Comparison of ENCODE assay signal across 8 mouse cellular contexts in genomic region chr15:81802941-81803351, GRCm38 (mm10). TPM values are rescaled to one million over a fixed set of nuclear protein-coding genes. Genes with fewer than 3 reads are reported as not detected.
DNase-seq lines count a peak whose midpoint lies in the region; ATAC-seq and TF ChIP-seq lines count a peak whose summit lies in the region.

No protein-coding gene starts in this region.

- peak overlapping the region; percentile 7; the same call in 1 of the 2 replicates for H3K4me3 ChIP-seq in ES-Bruce4 (ENCODE audit: low read depth, low read length)
- peak overlapping the region; percentile 43 for H3K4me3 ChIP-seq in intestine, embryonic 16.5 days (ENCODE audit: low read length)
- H3K4me3 ChIP-seq in liver, embryonic 16.5 days (ENCODE audit: low read depth, low read length), result peak overlapping the region; percentile 52

- H3K27ac ChIP-seq in ES-Bruce4 (ENCODE audit: insufficient read depth, low read length), result no peak overlapping the region
- peak overlapping the region; percentile 75 for H3K27ac ChIP-seq in intestine, embryonic 16.5 days (ENCODE audit: low read length)
- peak overlapping the region; percentile 48 for H3K27ac ChIP-seq in liver, embryonic 16.5 days (ENCODE audit: low read length)

- no peaks in the 10 kb centered on the region for H3K36me3 ChIP-seq in ES-Bruce4 (ENCODE audit: control insufficient read depth, insufficient read depth, low read length, poor library complexity, severe bottlenecking)
- H3K36me3 ChIP-seq in intestine, embryonic 16.5 days (ENCODE audit: control insufficient read depth, insufficient read depth, low read length), result no peaks in the 10 kb centered on the region
- no peaks in the 10 kb centered on the region for H3K36me3 ChIP-seq in liver, embryonic 16.5 days (ENCODE audit: control insufficient read depth, insufficient read depth)

- peak; percentile 68 for ATAC-seq in frontal cortex, adult (ENCODE audit: low TSS enrichment)
- peak; percentile 1; the same call in 1 of the 2 replicates for ATAC-seq in erythroid progenitor cell, adult 5-6 weeks (replicated peaks; ENCODE audit: low FRiP score, poor library complexity, severe bottlenecking)
- ATAC-seq in intestine, embryonic 16.5 days, result peak; percentile 39
- peak; percentile 4; the same call in 1 of the 2 replicates for ATAC-seq in liver, embryonic 16.5 days (ENCODE audit: low read depth)

- no peak overlapping the region for H3K9ac ChIP-seq in ES-Bruce4 (ENCODE audit: low read depth, poor library complexity, severe bottlenecking)
- H3K9ac ChIP-seq in intestine, embryonic 16.5 days (ENCODE audit: low read depth, low read length), result peak overlapping the region; percentile 60
- peak overlapping the region; percentile 47 for H3K9ac ChIP-seq in liver, embryonic 16.5 days (ENCODE audit: low read depth, low read length)

- no peak for TF ChIP-seq EP300 in ES-Bruce4 (IDR thresholded peaks at IDR 0.05; ENCODE audit: insufficient read depth, low read depth, low read length)

- no peaks in the 10 kb centered on the region for H3K9me3 ChIP-seq in ES-Bruce4 (replicated peaks; ENCODE audit: control insufficient read depth, insufficient read depth, low read length, poor library complexity, severe bottlenecking)
- no peaks in the 10 kb centered on the region for H3K9me3 ChIP-seq in intestine, embryonic 16.5 days (ENCODE audit: control insufficient read depth, low read length)
- H3K9me3 ChIP-seq in liver, embryonic 16.5 days (replicated peaks; ENCODE audit: control insufficient read depth, low read length), result no peaks in the 10 kb centered on the region

- TF ChIP-seq CTCF in ES-Bruce4 (IDR thresholded peaks at IDR 0.05; ENCODE audit: low read depth, low read length), result no peak

- H3K4me1 ChIP-seq in ES-Bruce4 (ENCODE audit: control insufficient read depth, insufficient read depth, low read length), result no peaks in the 10 kb centered on the region
- H3K4me1 ChIP-seq in intestine, embryonic 16.5 days (ENCODE audit: control insufficient read depth, insufficient read depth, low read length), result peaks cover 34% of the 10 kb centered on the region
- peaks cover 34% of the 10 kb centered on the region for H3K4me1 ChIP-seq in liver, embryonic 16.5 days (ENCODE audit: control insufficient read depth, low read depth, low read length)

- H3K27me3 ChIP-seq in ES-Bruce4 (ENCODE audit: control insufficient read depth, insufficient read depth, low read length, poor library complexity, severe bottlenecking), result no peaks in the 10 kb centered on the region
- H3K27me3 ChIP-seq in intestine, embryonic 16.5 days (replicated peaks; ENCODE audit: control insufficient read depth, insufficient read depth, low read length), result no peaks in the 10 kb centered on the region
- no peaks in the 10 kb centered on the region for H3K27me3 ChIP-seq in liver, embryonic 16.5 days (ENCODE audit: control insufficient read depth, insufficient read depth, low read depth, low read length)

- WGBS in intestine, embryonic 16.5 days, result 15% methylated on average over 8 of the region's 8 CpGs
- 13% methylated on average over 8 of the region's 8 CpGs for WGBS in liver, embryonic 16.5 days (ENCODE audit: insufficient replicate concordance)

- H3K4me2 ChIP-seq in intestine, embryonic 16.5 days (ENCODE audit: low read depth, low read length), result peak overlapping the region; percentile 59
- H3K4me2 ChIP-seq in liver, embryonic 16.5 days (ENCODE audit: low read depth, low read length), result peak overlapping the region; percentile 62

- no peak for TF ChIP-seq POLR2A in ES-Bruce4 (IDR thresholded peaks at IDR 0.05; ENCODE audit: insufficient read depth, low read length)

- DNase-seq in frontal cortex, postnatal 36 days (ENCODE audit: low spot score in 2 of 2), result no peak
- peak; percentile 73 for DNase-seq in right cerebral cortex, postnatal 25 days
- no peak for DNase-seq in urinary bladder, postnatal 10 days (ENCODE audit: low spot score)

RNA-seq across cellular contexts. Expression of gene Tef, which starts 0.7 kb away (rescaled TPM):
- 33.9 and 36.0 TPM in 2 replicates for polyA plus RNA-seq in ES-Bruce4 (2011; ENCODE audit: insufficient read depth, insufficient read length, low read depth, missing spikeins)
- 1.7 and 3.2 TPM in 2 replicates for total RNA-seq in erythroid progenitor cell, adult 5-6 weeks (2015; ENCODE audit: low replicate concordance)
- 1.4 and 2.1 TPM in 2 replicates for total RNA-seq in erythroid progenitor cell, adult 5-6 weeks (2017; ENCODE audit: low replicate concordance)
- polyA plus RNA-seq in intestine, embryonic 16.5 days (2015; fragmentation: Nextera tagmentation; extraction: Ambion mirVana), result 12.5 and 14.5 TPM in 2 replicates
- 6.3 and 9.2 TPM in 2 replicates for polyA plus RNA-seq in liver, embryonic 16.5 days (2015; fragmentation: Nextera tagmentation; extraction: Ambion mirVana)

RNA-seq across cellular contexts. Expression of gene Tob2, which starts 55.6 kb away (rescaled TPM):
- 10.7 and 12.7 TPM in 2 replicates for polyA plus RNA-seq in ES-Bruce4 (2011; ENCODE audit: insufficient read depth, insufficient read length, low read depth, missing spikeins)
- total RNA-seq in erythroid progenitor cell, adult 5-6 weeks (2015; ENCODE audit: low replicate concordance), result 9.7 and 10.5 TPM in 2 replicates
- total RNA-seq in erythroid progenitor cell, adult 5-6 weeks (2017; ENCODE audit: low replicate concordance), result 8.7 and 9.4 TPM in 2 replicates
- polyA plus RNA-seq in intestine, embryonic 16.5 days (2015; fragmentation: Nextera tagmentation; extraction: Ambion mirVana), result 25.3 and 28.6 TPM in 2 replicates
- 11.7 and 14.9 TPM in 2 replicates for polyA plus RNA-seq in liver, embryonic 16.5 days (2015; fragmentation: Nextera tagmentation; extraction: Ambion mirVana)

RNA-seq across cellular contexts. Expression of gene Rangap1, which starts 57.6 kb away (rescaled TPM):
- 158 and 160 TPM in 2 replicates for polyA plus RNA-seq in ES-Bruce4 (2011; ENCODE audit: insufficient read depth, insufficient read length, low read depth, missing spikeins)
- total RNA-seq in erythroid progenitor cell, adult 5-6 weeks (2015; ENCODE audit: low replicate concordance), result 103 and 106 TPM in 2 replicates
- total RNA-seq in erythroid progenitor cell, adult 5-6 weeks (2017; ENCODE audit: low replicate concordance), result 162 and 182 TPM in 2 replicates
- 81.1 and 90.4 TPM in 2 replicates for polyA plus RNA-seq in intestine, embryonic 16.5 days (2015; fragmentation: Nextera tagmentation; extraction: Ambion mirVana)
- polyA plus RNA-seq in liver, embryonic 16.5 days (2015; fragmentation: Nextera tagmentation; extraction: Ambion mirVana), result 63.6 and 67.3 TPM in 2 replicates

RNA-seq across cellular contexts. Expression of gene Zc3h7b, which starts 58.1 kb away (rescaled TPM):
- 40.5 and 42.1 TPM in 2 replicates for polyA plus RNA-seq in ES-Bruce4 (2011; ENCODE audit: insufficient read depth, insufficient read length, low read depth, missing spikeins)
- total RNA-seq in erythroid progenitor cell, adult 5-6 weeks (2015; ENCODE audit: low replicate concordance), result 4.6 and 7.2 TPM in 2 replicates
- total RNA-seq in erythroid progenitor cell, adult 5-6 weeks (2017; ENCODE audit: low replicate concordance), result 1.8 and 3.6 TPM in 2 replicates
- polyA plus RNA-seq in intestine, embryonic 16.5 days (2015; fragmentation: Nextera tagmentation; extraction: Ambion mirVana), result 11.7 and 12.0 TPM in 2 replicates
- 4.1 and 4.6 TPM in 2 replicates for polyA plus RNA-seq in liver, embryonic 16.5 days (2015; fragmentation: Nextera tagmentation; extraction: Ambion mirVana)

Comparison
In these comparisons a context has a peak if more than half of its experiments do, and no peak if none do; other contexts are left out.
1. ATAC-seq: peak in every context shown above with its lines; median percentile 68 in frontal cortex, adult; 39 in intestine, embryonic 16.5 days; 4 in liver, embryonic 16.5 days; 1 in erythroid progenitor cell, adult 5-6 weeks.